Mouse (Mus musculus): Measurements from ENCODE around the gene 1700037H04Rik.
"Not testable (repeated sequence)": the region's sequence is repeated elsewhere in the genome, so short reads cannot be mapped to it uniquely, and the experiment has no call there.

1700037H04Rik gene

DNA sequence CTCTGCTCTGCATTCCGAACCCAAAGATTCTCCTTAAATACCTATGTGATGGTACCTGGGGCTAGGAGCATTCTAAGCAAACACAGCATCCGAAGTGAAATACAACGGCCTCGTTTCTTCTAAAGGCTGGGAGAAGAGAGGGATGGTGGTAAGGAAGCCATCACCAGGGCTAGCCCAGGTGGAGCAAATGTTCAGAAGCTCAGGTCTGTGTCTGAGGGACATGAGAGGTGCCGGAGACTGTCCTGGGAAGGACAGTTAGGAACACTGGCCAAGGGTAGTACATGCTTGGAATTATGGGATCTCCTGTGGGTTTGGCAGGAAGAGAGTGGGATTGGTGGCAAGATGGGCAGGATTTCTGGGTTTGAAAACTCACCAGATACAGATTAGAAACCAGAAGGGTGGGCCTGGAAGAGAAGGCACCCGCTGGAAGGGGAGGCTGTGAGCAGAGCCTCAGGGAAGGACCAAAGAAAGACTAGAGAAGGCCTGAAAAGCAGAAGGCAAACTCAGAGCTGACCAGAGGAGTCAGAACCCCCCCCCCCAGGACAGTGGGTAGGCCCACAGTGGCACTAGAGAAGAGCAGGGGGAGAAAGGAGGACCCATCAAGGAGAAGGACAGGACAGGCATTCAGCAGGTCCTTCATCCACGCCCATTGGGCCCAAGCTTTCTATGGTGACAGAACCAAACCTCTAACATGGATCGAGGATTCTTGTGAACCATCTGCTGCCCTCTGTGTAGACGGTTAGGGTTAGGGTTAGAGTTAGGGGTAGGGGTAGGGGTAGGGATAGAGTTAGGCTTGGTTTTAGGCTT is 34.5 kb downstream of the 1700037H04Rik start:
- DNase-seq: no peak

DNA sequence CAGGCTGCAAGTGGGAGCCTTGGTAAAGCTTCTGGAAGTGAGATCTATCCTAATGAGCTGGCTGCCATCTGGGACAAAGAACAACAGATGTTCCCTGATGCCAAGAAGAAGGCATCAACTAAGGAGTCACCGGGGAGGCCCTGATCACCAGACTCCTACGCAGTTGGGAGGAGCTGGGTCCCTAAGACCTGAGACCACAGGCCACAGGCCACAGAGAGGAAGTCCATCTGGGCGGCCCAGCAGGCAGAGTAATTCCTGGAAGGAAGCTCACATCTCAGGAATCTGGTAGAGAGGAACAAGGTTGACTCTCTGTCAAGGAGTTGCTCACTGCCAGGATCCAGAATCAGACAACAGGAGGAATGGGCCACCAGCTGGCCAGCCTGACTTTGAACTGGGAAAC is 35.7 kb downstream of the 1700037H04Rik start:
- no peak for DNase-seq

DNA sequence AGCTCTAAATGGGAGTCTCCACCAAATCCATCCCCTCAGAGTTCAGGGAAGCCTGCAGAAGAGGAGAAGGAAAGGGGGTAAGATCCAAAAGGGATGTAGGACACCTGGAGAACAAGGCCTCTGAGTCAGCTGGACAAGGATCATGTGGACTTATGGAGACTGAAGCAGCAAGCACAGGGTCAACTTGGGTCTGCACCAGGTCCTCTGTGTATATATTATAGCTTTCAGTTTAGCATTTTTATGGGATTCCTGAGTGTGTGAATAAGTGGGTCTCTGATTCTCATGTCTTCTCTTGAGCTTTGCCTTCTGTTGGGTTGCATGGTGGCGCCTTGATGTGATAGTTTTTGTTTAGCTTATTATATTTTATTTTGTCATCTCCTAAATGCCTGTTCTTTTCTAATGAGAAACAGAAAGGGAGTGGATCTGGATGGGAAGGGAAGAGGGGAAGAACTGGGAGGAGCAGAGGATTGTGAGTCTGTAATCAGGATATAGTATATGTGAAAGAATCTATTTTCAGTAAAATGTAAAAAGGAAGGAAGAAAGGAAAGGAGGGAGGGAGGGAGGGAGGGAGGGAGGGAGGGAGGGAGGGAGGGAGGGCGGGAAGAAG is 40.8 kb downstream of the 1700037H04Rik start:
- DNase-seq: no peak

DNA sequence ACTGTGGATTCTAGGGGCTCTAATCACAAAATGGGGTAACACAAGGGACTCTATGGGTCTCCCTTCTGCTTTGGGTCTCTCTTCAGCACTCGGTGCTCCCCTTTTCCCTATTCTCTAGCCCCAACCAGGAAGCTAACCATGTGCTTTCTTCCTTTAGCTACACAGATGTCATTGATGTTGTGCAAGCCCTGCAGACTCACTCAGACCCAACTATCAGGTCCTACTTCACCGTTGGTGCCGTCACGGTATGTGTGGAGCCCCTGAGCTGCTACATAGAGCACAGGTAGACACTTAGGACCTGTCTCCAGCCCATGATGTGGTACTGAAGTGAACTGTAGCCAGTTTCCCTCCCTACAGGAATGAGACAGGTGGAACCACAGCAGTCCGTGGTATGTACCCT is 53.9 kb downstream of the 1700037H04Rik start:
- DNase-seq: no peak

DNA sequence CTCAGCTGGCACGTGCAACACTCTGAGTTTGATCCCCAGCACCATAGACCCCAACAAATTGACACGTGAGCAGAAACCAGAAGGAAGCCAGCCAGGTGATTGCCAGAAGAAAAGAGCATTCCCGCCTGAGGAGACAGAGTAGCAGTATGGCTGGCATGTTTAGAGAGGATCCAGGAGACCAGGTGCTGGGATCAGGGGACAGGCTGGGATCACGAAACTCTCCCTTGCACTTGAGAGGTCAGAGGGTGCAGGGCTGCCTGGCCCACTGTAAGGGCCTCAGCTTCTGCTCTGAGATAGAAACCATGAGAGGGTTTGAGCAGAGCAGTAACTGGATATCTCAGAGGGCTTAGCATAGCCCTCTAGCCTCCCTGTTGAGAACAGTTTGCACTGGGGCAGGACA is 54.8 kb downstream of the 1700037H04Rik start:
- not testable (repeated sequence) for DNase-seq

DNA sequence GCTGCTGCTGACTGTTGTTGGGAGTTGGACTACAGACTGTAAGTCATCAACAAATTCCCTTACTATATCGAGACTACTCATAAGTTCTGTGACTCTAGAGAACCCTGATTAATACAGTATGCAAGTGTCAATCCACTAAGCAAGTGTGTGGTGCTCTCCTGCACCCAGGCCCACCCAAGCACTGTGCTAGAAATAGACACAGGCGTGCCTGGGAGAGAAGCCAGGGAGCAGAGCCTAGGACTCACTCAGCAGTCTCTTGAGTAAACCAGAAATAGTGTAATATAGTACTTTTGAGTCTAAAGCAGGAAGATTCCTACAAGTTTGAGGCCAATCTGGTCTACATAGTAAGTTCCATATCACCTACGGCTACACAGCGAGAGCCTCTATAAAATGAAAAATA is 55.9 kb downstream of the 1700037H04Rik start:
- no peak for DNase-seq

DNA sequence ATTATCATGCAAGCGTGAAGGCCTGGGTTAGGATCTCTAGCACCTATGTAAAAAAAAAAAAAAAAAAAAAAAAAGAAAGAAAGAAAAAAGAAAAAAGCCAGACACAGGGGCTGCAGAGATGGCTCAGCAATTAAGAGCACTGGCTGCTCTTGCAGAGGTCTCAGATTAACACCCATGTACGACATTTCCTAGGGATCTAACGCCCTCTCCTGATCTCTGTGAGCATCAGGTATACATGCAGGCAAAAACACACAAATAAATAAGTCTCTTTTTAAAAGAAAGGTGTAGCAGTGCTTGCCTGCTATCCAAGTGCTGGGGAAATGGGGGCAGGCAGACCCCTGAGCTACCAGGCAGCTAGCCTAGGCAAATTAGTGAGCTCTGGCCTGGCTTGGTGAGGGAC is 58.4 kb downstream of the 1700037H04Rik start:
- DNase-seq: no peak

DNA sequence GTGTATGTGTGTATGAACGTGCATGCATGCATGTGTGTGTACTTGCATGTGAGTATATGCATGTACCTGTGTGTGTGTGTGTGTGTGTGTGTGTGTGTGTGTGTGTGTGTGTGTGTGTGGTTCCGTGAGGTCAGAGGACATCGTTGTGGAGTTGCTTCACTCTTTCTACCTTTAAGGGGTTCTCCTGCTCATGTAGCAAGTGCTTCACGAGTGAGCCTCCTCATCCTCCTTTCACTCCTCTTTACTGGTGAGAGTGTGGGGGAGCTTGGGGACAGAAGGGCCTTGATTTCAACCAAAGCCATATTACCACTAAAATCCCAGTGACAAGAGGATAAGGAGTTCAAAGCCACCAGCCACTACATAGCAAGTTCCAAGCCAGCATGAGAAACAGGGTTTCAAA is 62.8 kb downstream of the 1700037H04Rik start:
- no peak for DNase-seq

All from right cerebral cortex, postnatal 4 days (tissue).